Comparison of ENCODE assay signal across 16 mouse cellular contexts in the genomic region with DNA sequence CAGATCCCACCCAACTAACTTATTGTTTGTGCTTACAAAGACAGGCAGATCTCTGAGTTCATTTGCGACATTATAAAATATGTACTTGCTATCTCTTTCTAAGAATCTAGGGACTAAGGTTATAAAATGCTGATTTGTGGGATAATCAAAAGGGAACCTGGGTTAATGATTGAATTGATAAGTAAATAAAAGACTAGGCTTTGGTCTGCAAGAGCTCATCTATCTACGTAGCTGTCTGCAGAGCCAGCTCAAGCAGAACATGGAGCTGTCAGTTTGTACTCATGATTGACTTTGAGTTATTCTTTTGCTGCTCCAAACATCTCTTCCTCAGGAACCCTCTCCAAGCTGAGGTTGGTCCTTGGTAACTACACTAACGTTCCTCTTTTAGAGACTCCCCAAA.
"Had no signal": no experiment of that assay in that cellular context is flagged by ENCODE, and none has a peak within 500 bp of the region (broad histone marks: within the 10 kb centered on the region; RNA-seq: fewer than 3 reads in every experiment).

No protein-coding gene starts in this region.

- H3K4me1 ChIP-seq: neural tube, embryonic 13.5 days; neural tube, embryonic 15.5 days; stomach, embryonic 15.5 days had no signal

- H3K27me3 ChIP-seq: neural tube, embryonic 15.5 days; stomach, embryonic 15.5 days had no signal

- H3K4me3 ChIP-seq: neural tube, embryonic 13.5 days; neural tube, embryonic 15.5 days; stomach, embryonic 15.5 days had no signal

- H3K4me2 ChIP-seq: neural tube, embryonic 13.5 days; neural tube, embryonic 15.5 days; stomach, embryonic 15.5 days had no signal

- DNase-seq: retina, postnatal 1 day; right cerebral cortex, adult 18-20 months; right cerebral cortex, postnatal 14 days; right cerebral cortex, postnatal 25 days; right cerebral cortex, postnatal 4 days; spleen, adult 18-20 months; thymus, adult 18-20 months; thymus, adult 2 months; thymus, postnatal 14 days; thymus, postnatal 25 days; thymus, postnatal 36 days; thymus, postnatal 4 days had no signal

- H3K27ac ChIP-seq: neural tube, embryonic 13.5 days; neural tube, embryonic 15.5 days; stomach, embryonic 15.5 days; stomach, postnatal 0 days had no signal

- H3K9me3 ChIP-seq: neural tube, embryonic 15.5 days had no signal

- H3K9ac ChIP-seq: neural tube, embryonic 13.5 days; neural tube, embryonic 15.5 days; stomach, embryonic 15.5 days had no signal

- H3K36me3 ChIP-seq: neural tube, embryonic 13.5 days; neural tube, embryonic 15.5 days; stomach, embryonic 15.5 days had no signal
